Mouse (Mus musculus): ENCODE results near the gene Drp2.

Gene Drp2

GRCm38 (mm10) chrX:134403863-134404583 lies at the start of gene Drp2:
Gene Drp2 (plus strand): TSS chrX:134404551.
- no peak for DNase-seq (ENCODE audit: low spot score)

- no peak for DNase-seq (ENCODE audit: low spot score)
These were observed 45.0 kb upstream of the Drp2 start for GRCm38 (mm10) chrX:134359336-134359735.

- DNase-seq (ENCODE audit: low spot score): no peak
These were observed 42.2 kb upstream of the Drp2 start for GRCm38 (mm10) chrX:134362156-134362555.

GRCm38 (mm10) chrX:134365421-134365820 lies 38.9 kb upstream of the Drp2 start:
- no peak for DNase-seq (ENCODE audit: low spot score)

- DNase-seq (ENCODE audit: low spot score): no peak
These were observed 37.8 kb upstream of the Drp2 start for GRCm38 (mm10) chrX:134366547-134366946.

GRCm38 (mm10) chrX:134371279-134371678 lies 33.1 kb upstream of the Drp2 start:
- no peak for DNase-seq (ENCODE audit: low spot score)

- DNase-seq (ENCODE audit: low spot score): no peak
These were observed 30.2 kb upstream of the Drp2 start for GRCm38 (mm10) chrX:134374190-134374589.

- no peak for DNase-seq (ENCODE audit: low spot score)
These were observed 19.5 kb upstream of the Drp2 start for GRCm38 (mm10) chrX:134384896-134385295.

- no peak for DNase-seq (ENCODE audit: low spot score)
These were observed 5.4 kb upstream of the Drp2 start for GRCm38 (mm10) chrX:134398972-134399371.

- no peak for DNase-seq (ENCODE audit: low spot score)
These were observed 219 bp downstream of the Drp2 start for GRCm38 (mm10) chrX:134404584-134404955.

GRCm38 (mm10) chrX:134409354-134409900 lies 5.1 kb downstream of the Drp2 start:
- DNase-seq (ENCODE audit: low spot score): no peak

GRCm38 (mm10) chrX:134412096-134412495 lies 7.7 kb downstream of the Drp2 start:
- no peak for DNase-seq (ENCODE audit: low spot score)

- DNase-seq (ENCODE audit: low spot score): no peak
These were observed 15.7 kb downstream of the Drp2 start for GRCm38 (mm10) chrX:134420097-134420496.

GRCm38 (mm10) chrX:134424263-134424662 lies 19.9 kb downstream of the Drp2 start:
- no peak for DNase-seq (ENCODE audit: low spot score)

- peak; percentile 10 for DNase-seq (ENCODE audit: low spot score)
These were observed 21.4 kb downstream of the Drp2 start for GRCm38 (mm10) chrX:134425798-134426197.

- no peak for DNase-seq (ENCODE audit: low spot score)
These were observed 22.5 kb downstream of the Drp2 start for GRCm38 (mm10) chrX:134426819-134427218.

- DNase-seq (ENCODE audit: low spot score): no peak
These were observed 23.0 kb downstream of the Drp2 start for GRCm38 (mm10) chrX:134427307-134427706.

GRCm38 (mm10) chrX:134474988-134475710 lies 70.8 kb downstream of the Drp2 start:
- no peak for DNase-seq (ENCODE audit: low spot score)

GRCm38 (mm10) chrX:134476290-134476689 lies 71.9 kb downstream of the Drp2 start, which contains the start of gene Taf7l:
Gene Taf7l (minus strand): TSS chrX:134476490.
- no peak for DNase-seq (ENCODE audit: low spot score)

- DNase-seq (ENCODE audit: low spot score): no peak
These were observed 77.4 kb downstream of the Drp2 start for GRCm38 (mm10) chrX:134481720-134482119.

- no peak for DNase-seq (ENCODE audit: low spot score)
These were observed 96.3 kb downstream of the Drp2 start for GRCm38 (mm10) chrX:134500651-134501050.
